Mouse (Mus musculus): ENCODE measurements at regions not wholly inside any gene's neighbourhood (a gene's known extent, or its start where the extent isn't known, plus 50 kb on each side); places are given as distances from the start of the nearest gene placed in this dataset.

- DNase-seq: no peak
Observed at GRCm38 (mm10) chr4:107736866-107737265, 52.8 kb upstream of the Dmrtb1 start.

- peak; percentile 89 for DNase-seq
Observed at GRCm38 (mm10) chr4:107737907-107738306, 53.9 kb upstream of the Dmrtb1 start.

DNA sequence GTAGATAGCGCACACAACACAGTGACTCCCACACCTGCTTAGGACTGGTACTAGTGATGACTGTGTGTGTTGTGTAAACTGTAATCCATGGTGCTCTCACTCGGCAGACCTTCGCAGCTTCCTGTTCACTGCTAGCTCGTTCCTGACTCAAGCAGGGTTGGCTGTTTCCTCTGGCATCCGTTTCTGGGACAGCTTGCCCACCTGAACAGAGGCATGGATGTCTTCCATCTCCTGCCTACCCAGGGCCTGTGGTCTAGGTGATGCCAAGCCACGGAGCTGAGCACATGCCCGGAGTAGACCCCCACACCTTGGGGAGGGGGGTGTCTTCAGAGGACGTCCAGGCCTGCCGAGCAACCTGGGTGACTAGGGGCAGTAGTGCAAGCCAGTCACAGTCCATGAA lies 54.7 kb upstream of the Dmrtb1 start:
- no peak for DNase-seq

DNA sequence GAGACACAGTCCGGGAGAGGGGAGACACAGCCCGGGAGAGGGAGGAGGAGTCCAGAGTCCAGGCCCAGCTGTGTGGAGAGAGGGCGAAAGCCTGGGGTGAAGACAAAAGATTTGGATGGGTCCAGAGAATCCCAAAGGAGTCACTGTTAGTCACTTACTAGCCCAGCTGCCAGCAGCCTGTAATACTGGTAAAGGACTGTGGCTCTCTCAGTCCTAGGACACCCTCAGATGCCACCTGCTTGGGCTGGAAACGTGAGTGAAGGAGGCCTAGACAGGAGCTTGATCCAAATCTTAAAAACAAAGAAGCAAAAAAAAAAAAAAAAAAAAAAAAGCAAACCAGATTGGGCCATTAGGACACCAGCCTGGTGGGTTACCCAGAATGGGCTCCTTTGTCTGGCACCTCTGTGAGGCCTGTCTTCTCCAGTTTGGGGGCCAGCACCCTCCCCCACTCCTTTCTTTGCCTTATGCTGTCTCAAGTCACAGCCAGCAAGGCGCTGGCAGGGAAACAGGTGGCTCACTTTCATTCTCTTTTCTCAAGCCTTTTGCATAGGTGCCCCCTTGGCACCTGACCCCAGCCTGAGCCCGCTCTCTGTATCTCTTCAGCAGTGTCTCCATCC lies 55.9 kb upstream of the Dmrtb1 start:
- DNase-seq: no peak

DNA sequence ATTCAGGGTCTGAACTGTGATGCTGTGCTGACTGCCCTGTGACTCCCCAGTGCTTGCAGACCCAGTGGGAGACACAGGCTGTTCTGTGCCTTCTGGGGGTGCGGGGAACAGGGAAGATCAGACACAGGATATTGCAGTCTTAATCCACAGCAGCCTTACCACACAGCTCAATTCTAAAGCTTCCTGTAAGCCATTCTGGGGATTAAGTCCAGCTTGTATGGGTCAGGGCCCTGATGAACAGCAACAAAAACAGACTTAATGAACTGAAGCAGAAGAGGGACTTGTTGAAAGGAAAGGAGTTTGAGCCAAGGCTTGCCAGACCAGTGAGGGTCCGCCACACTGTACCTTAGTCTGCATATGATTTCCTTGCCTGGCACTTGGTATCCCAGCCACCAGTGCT lies 58.4 kb upstream of the Lrp8 start:
- DNase-seq: no peak

GRCm38 (mm10) chr4:107746366-107746765 lies 55.7 kb upstream of the Lrp8 start:
- no peak for DNase-seq

- DNase-seq: no peak
Observed at GRCm38 (mm10) chr4:107746923-107747431, 55.1 kb upstream of the Lrp8 start.

DNA sequence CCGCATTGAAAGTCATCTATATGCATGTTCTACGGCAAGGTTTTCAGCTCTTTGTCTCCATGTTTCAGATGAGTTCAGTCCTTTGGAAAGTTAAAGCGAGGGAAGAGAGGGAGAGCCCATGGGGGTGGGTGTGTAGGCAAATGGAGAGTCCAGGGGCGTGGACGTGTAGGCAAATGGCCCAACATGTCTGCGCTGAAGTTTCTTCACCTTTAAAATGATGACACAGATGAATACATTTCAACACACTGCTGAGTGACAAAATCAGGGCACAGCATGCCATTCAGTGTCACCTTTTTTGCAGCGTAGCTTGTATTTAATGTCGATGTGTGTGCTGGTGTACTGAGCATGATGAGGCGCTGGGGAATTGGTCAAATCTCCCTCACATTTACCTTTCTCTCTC lies 54.6 kb upstream of the Lrp8 start:
- DNase-seq: no peak

- no peak for DNase-seq
Observed at GRCm38 (mm10) chr4:107747907-107748628, 54.0 kb upstream of the Lrp8 start.

DNA sequence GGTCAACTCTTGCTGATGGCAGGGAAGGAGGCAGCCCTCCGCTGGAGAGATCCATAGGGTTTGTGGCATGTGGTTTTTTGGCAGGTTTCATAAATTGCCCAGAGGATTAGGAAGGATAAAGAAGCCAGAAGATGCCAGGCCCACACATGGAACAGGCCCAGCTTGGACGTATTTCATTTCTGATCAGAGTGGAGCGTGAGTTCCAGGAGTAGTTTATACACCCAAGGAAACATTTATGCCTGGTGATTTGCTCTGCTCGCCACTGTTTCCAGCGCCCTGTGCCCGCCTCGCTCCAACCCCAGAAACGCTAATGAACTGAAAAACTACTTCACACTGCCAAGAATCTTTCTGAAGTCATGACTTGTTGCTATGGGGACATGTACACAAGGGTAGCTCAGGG lies 53.0 kb upstream of the Lrp8 start:
- DNase-seq: no peak

GRCm38 (mm10) chr4:107750017-107750416 lies 52.0 kb upstream of the Lrp8 start:
- DNase-seq: no peak

Data from embryo, embryonic 11 days (tissue).